Mouse (Mus musculus) midbrain, embryonic 16.5 days (tissue): ENCODE results near the gene Immt. TPM values are rescaled to one million over a fixed set of nuclear protein-coding genes. Genes with fewer than 3 reads are reported as not detected.

Experiments used
- ATAC-seq: fragments of 200-750 bp; cut with Nextera tagmentation; 2 replicates; pipeline ENCODE4 v1.8.0; 2017; ENCODE audit warnings: moderate TSS enrichment
- H3K27ac ChIP-seq: fragments of 300-500 bp; sonication (generic); 2 replicates; pipeline ENCODE4 v1.5.1; 2014; ENCODE audit warnings: mild to moderate bottlenecking, low read length, mixed read lengths
- H3K27me3 ChIP-seq: fragments of 300-500 bp; sonication (generic); 2 replicates; pipeline ENCODE4 v1.6.1; 2014; ENCODE audit warnings: low read depth, low read length, mixed read lengths; ENCODE audit not compliant: control insufficient read depth, insufficient read depth
- H3K36me3 ChIP-seq: fragments of 300-500 bp; sonication (generic); 2 replicates; pipeline ENCODE4 v1.6.1; 2014; ENCODE audit warnings: mild to moderate bottlenecking, low read length, moderate library complexity, mixed read lengths; ENCODE audit not compliant: control insufficient read depth, insufficient read depth
- H3K4me1 ChIP-seq: fragments of 300-500 bp; sonication (generic); 2 replicates; pipeline ENCODE4 v1.6.1; 2014; ENCODE audit warnings: mild to moderate bottlenecking, low read length, mixed read lengths; ENCODE audit not compliant: control insufficient read depth, insufficient read depth
- H3K4me2 ChIP-seq: fragments of 300-500 bp; sonication (generic); 2 replicates; pipeline ENCODE4 v1.6.1; 2014; ENCODE audit warnings: mild to moderate bottlenecking, low read length, mixed read lengths
- H3K4me3 ChIP-seq: fragments of 300-500 bp; sonication (generic); 2 replicates; pipeline ENCODE4 v1.5.1; 2014; ENCODE audit warnings: low read depth, mild to moderate bottlenecking, low read length, moderate library complexity, mixed read lengths
- H3K9ac ChIP-seq: fragments of 300-500 bp; sonication (generic); 2 replicates; pipeline ENCODE4 v1.6.1; 2014; ENCODE audit warnings: low read depth, low read length, mixed read lengths
- H3K9me3 ChIP-seq: fragments of 300-500 bp; sonication (generic); replicated peaks from 2 replicates; pipeline ENCODE4 v1.6.1; 2014; ENCODE audit warnings: mild to moderate bottlenecking, low read length, mixed read lengths; ENCODE audit not compliant: control insufficient read depth, poor library complexity, severe bottlenecking
- WGBS: fragments of 180-500 bp; shearing (Covaris S2); extraction: QIAGEN DNeasy Blood & Tissue Kit; methylation state at CpG from one replicate; pipeline ENCODE4 v1.1.7; 2014; 5-methylcytosine and 5-hydroxymethylcytosine counted together
- polyA plus RNA-seq: library from polyadenylated mRNA; unstranded; fragments of >200 nt; fragmentation: Nextera tagmentation; extraction: Ambion mirVana; gene quantifications from 2 replicates; pipeline ENCODE4 v1.2.1, GENCODE M21; 2015

Gene Immt
- polyA plus RNA-seq, 1 experiment from 2014 or later, result 149 TPM

GRCm38 (mm10) chr6:71877965-71878760 lies 47.0 kb downstream of the Immt start:
- 95% methylated on average over 3 of the region's 3 CpGs for WGBS
- Histone ChIP-seq H3K4me1 (no peaks in the 10 kb centered on the region), H3K27ac (no peak overlapping the region), H3K4me2 (no peak overlapping the region), H3K9me3 (no peaks in the 10 kb centered on the region), H3K27me3 (no peaks in the 10 kb centered on the region), H3K36me3 (peaks cover 39% of the 10 kb centered on the region), H3K9ac (no peak overlapping the region), H3K4me3 (no peak overlapping the region)
- 0 out of 2 replicates have a peak, but pooled peaks have one; percentile 26 for ATAC-seq

GRCm38 (mm10) chr6:71893263-71893662 lies 62.1 kb downstream of the Immt start:
- no peaks in the 10 kb centered on the region for H3K4me1 ChIP-seq
- H3K4me3 ChIP-seq, result no peak overlapping the region
- no peak overlapping the region for H3K27ac ChIP-seq
- H3K4me2 ChIP-seq, result no peak overlapping the region
- no peaks in the 10 kb centered on the region for H3K27me3 ChIP-seq
- no peaks in the 10 kb centered on the region for H3K9me3 ChIP-seq
- H3K36me3 ChIP-seq, result peaks cover 48% of the 10 kb centered on the region
- ATAC-seq, result no peak
- 97% methylated on average over 4 of the region's 4 CpGs for WGBS
- no peak overlapping the region for H3K9ac ChIP-seq

- Histone ChIP-seq H3K4me3 (peak overlapping the region; percentile 66), H3K9me3 (no peaks in the 10 kb centered on the region), H3K4me2 (peak overlapping the region; percentile 63), H3K36me3 (peaks cover 14% of the 10 kb centered on the region), H3K27ac (no peak overlapping the region), H3K27me3 (no peaks in the 10 kb centered on the region), H3K4me1 (peaks cover 12% of the 10 kb centered on the region), H3K9ac (peak overlapping the region; percentile 63)
- WGBS, result 11% methylated on average over 4 of the region's 4 CpGs
- no peak for ATAC-seq
Observed at GRCm38 (mm10) chr6:71907702-71908235, 76.6 kb downstream of the Immt start.

- Histone ChIP-seq H3K27me3 (no peaks in the 10 kb centered on the region), H3K4me3 (peak within 1 kb of the TSS; percentile 66), H3K36me3 (peaks cover 10% of the 10 kb centered on the region), H3K4me2 (peak within 1 kb of the TSS; percentile 63), H3K4me1 (peaks cover 12% of the 10 kb centered on the region), H3K9ac (peak within 1 kb of the TSS; percentile 63), H3K9me3 (no peaks in the 10 kb centered on the region), H3K27ac (peak within 1 kb of the TSS; percentile 78)
- peak; percentile 96 for ATAC-seq
- WGBS, result under 1% methylated on average over 58 of the region's 58 CpGs
Observed at GRCm38 (mm10) chr6:71908481-71909381, 77.6 kb downstream of the Immt start, which contains the start of the genes Ptcd3 and Polr1a. TSS of gene Ptcd3 (minus strand) at chr6:71908750. TSS of gene Polr1a (plus strand) at chr6:71909053.

- H3K27me3 ChIP-seq, result no peaks in the 10 kb centered on the region
- H3K4me2 ChIP-seq, result peak overlapping the region; percentile 63
- peak overlapping the region; percentile 66 for H3K4me3 ChIP-seq
- peaks cover 12% of the 10 kb centered on the region for H3K4me1 ChIP-seq
- peak; percentile 52 for ATAC-seq
- no peaks in the 10 kb centered on the region for H3K9me3 ChIP-seq
- H3K9ac ChIP-seq, result peak overlapping the region; percentile 63
- H3K36me3 ChIP-seq, result peaks cover 10% of the 10 kb centered on the region
- H3K27ac ChIP-seq, result peak overlapping the region; percentile 78; the same call in 1 of the 2 replicates
- 27% methylated on average over 10 of the region's 10 CpGs for WGBS
Observed at GRCm38 (mm10) chr6:71909384-71909783, 78.3 kb downstream of the Immt start.

- peak overlapping the region; percentile 63 for H3K4me2 ChIP-seq
- H3K36me3 ChIP-seq, result peaks cover 7% of the 10 kb centered on the region; the same call in 1 of the 2 replicates
- peaks cover 12% of the 10 kb centered on the region for H3K4me1 ChIP-seq
- no peak overlapping the region for H3K9ac ChIP-seq
- WGBS, result 83% methylated on average over 6 of the region's 6 CpGs
- no peaks in the 10 kb centered on the region for H3K27me3 ChIP-seq
- no peak overlapping the region for H3K27ac ChIP-seq
- ATAC-seq, result no peak
- H3K4me3 ChIP-seq, result peak overlapping the region; percentile 66
- H3K9me3 ChIP-seq, result no peaks in the 10 kb centered on the region
Observed at GRCm38 (mm10) chr6:71909840-71910239, 78.7 kb downstream of the Immt start.

- Histone ChIP-seq H3K4me2 (no peak overlapping the region), H3K36me3 (0 out of 2 replicates have a peak, but pooled peaks cover 4% of the 10 kb centered on the region), H3K9ac (no peak overlapping the region), H3K9me3 (no peaks in the 10 kb centered on the region), H3K27ac (no peak overlapping the region), H3K4me1 (peaks cover 12% of the 10 kb centered on the region), H3K27me3 (no peaks in the 10 kb centered on the region), H3K4me3 (no peak overlapping the region)
- no peak for ATAC-seq
- WGBS, result 92% methylated on average over 5 of the region's 5 CpGs
Observed at GRCm38 (mm10) chr6:71911686-71912450, 80.7 kb downstream of the Immt start.

GRCm38 (mm10) chr6:71920752-71921151 lies 89.6 kb downstream of the Immt start:
- ATAC-seq, result no peak
- Histone ChIP-seq H3K27ac (no peak overlapping the region), H3K4me2 (no peak overlapping the region), H3K27me3 (no peaks in the 10 kb centered on the region), H3K9me3 (no peaks in the 10 kb centered on the region), H3K4me3 (no peak overlapping the region), H3K9ac (no peak overlapping the region), H3K36me3 (peaks cover 41% of the 10 kb centered on the region), H3K4me1 (no peaks in the 10 kb centered on the region)
- 94% methylated on average over 7 of the region's 7 CpGs for WGBS
